Mouse (Mus musculus): ENCODE results near the gene Vmn1r21. TPM values are rescaled to one million over a fixed set of nuclear protein-coding genes. Genes with fewer than 3 reads are reported as not detected.

The Vmn1r21 gene
- polyA plus RNA-seq, 1 experiment = not detected

Other genes starting within 250 kb of the Vmn1r21 start
- 21.0 and 22.2 TPM in 2 replicates for gene Pyurf, start 158.3 kb downstream of the Vmn1r21 start, polyA plus RNA-seq (2012; rRNA removed)
- 8.7 and 9.9 TPM in 2 replicates for gene Lancl2, start 147.8 kb downstream of the Vmn1r21 start, polyA plus RNA-seq (2012; rRNA removed)
- gene Vopp1, start 25.2 kb downstream of the Vmn1r21 start, polyA plus RNA-seq (2012; rRNA removed) = 25.2 and 28.7 TPM in 2 replicates
- gene Vmn1r22, start 57.7 kb upstream of the Vmn1r21 start, polyA plus RNA-seq (2012; rRNA removed) = not detected in 2 replicates
- not detected in 2 replicates for gene Vmn1r23, start 76.5 kb upstream of the Vmn1r21 start, polyA plus RNA-seq (2012; rRNA removed)
- not detected in 2 replicates for gene Vmn1r24, start 111.2 kb upstream of the Vmn1r21 start, polyA plus RNA-seq (2012; rRNA removed)
- gene Vmn1r25, start 130.5 kb upstream of the Vmn1r21 start, polyA plus RNA-seq (2012; rRNA removed) = not detected in 2 replicates
- gene Vmn1r26, start 164.8 kb upstream of the Vmn1r21 start, polyA plus RNA-seq (2012; rRNA removed) = not detected in 2 replicates

Data from urinary bladder, adult 2 months (tissue).